Mouse (Mus musculus) C2C12 (cell line): Measurements from ENCODE around the gene Fam83c.

Source experiments
- CEBPB ChIP-seq: IDR thresholded peaks from one replicate; pipeline ENCODE4 v1.6.1; 2011; ENCODE audit warnings: low read depth, mild to moderate bottlenecking, control low read depth, moderate library complexity
- CTCF ChIP-seq: IDR thresholded peaks from one replicate; pipeline ENCODE4 v1.5.1; 2011; ENCODE audit not compliant: control insufficient read depth, insufficient read depth, insufficient read length
- FOSL1 ChIP-seq: IDR thresholded peaks from one replicate; pipeline ENCODE4 v1.8.0; 2011; ENCODE audit warnings: mild to moderate bottlenecking, low read length; ENCODE audit not compliant: poor library complexity, insufficient read depth, severe bottlenecking
- MAX ChIP-seq: IDR thresholded peaks from one replicate; pipeline ENCODE4 v1.6.1; 2011; ENCODE audit warnings: mild to moderate bottlenecking, control low read depth
- MYOD1 ChIP-seq: IDR thresholded peaks from one replicate; pipeline ENCODE4 v1.6.1; 2011; ENCODE audit warnings: low read depth; ENCODE audit not compliant: control insufficient read depth, insufficient read length
- MYOG ChIP-seq: IDR thresholded peaks from one replicate; pipeline ENCODE4 v1.6.1; 2011; ENCODE audit not compliant: control insufficient read depth, insufficient read length; ENCODE audit errors: extremely low read depth
- USF1 ChIP-seq: IDR thresholded peaks from one replicate; pipeline ENCODE4 v1.6.1; 2011; ENCODE audit warnings: low read depth, mild to moderate bottlenecking, control low read depth, moderate library complexity

DNA sequence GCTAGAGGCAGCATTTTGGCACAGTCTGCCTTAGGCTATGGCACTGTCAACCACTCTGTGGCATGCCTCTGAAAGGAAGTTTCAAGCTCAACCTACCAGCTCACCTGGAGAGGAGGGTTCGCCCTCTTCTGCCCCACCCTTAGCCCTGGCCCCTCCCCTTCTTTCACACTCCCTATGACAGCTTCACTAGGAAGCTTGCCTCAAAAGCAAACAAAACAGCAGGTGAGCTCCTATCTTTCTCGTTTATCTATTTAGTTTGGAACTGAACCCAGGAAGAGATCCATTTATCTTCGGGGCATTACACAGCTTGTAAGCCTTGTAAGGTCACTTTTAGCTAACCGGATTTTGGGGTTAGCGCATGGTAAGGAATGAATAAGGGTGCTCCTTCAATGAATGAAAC lies 35.1 kb upstream of the Fam83c start:
- TF ChIP-seq CTCF (no peak), CEBPB (no peak), MYOG (no peak), USF1 (no peak), FOSL1 (no peak), MAX (no peak), MYOD1 (no peak)
